Mouse (Mus musculus): ENCODE results near the gene Cd101. TPM values are rescaled to one million over a fixed set of nuclear protein-coding genes. Genes with fewer than 3 reads are reported as not detected.

The Cd101 gene
- polyA plus RNA-seq, 1 experiment from 2014 or later: 0.06 TPM

DNA sequence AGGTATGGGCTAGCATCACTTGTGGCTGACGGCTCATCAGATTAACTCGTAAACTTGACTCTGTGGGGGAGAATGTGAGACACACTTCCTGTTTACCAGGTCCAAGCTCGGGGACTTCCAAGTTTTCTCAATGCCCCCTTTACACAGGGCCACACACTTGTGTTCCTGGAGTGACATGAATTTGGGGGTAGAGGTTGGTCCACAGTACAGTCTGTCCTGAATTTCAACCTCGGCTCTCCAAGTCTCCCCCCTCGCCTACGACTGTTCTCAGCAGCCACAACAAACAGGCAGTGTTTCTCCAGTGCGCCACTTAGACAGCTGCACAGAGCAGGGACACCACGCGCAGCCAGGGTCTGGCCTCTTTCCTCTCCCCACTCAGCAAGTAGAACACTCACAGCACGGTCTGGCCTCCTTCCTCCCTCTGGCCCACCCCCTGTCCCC is 17.2 kb downstream of the Cd101 start:
- ATAC-seq (ENCODE audit: low FRiP score, low TSS enrichment): peak; percentile 49; the same call in 1 of the 2 replicates
- Histone ChIP-seq H3K27ac (ENCODE audit: low read length) (no peak overlapping the region), H3K9ac (replicated peaks; ENCODE audit: low read length) (no peak overlapping the region), H3K36me3 (ENCODE audit: insufficient read depth, low read length) (no peaks in the 10 kb centered on the region), H3K9me3 (ENCODE audit: low read length) (no peaks in the 10 kb centered on the region), H3K4me2 (replicated peaks; ENCODE audit: low read depth, low read length) (no peak overlapping the region), H3K4me3 (ENCODE audit: low read length) (no peak overlapping the region), H3K4me1 (ENCODE audit: insufficient read depth, low read length) (peaks cover 14% of the 10 kb centered on the region), H3K27me3 (ENCODE audit: insufficient read depth, low read length) (no peaks in the 10 kb centered on the region)
- WGBS: 45% methylated on average over 10 of the region's 10 CpGs

DNA sequence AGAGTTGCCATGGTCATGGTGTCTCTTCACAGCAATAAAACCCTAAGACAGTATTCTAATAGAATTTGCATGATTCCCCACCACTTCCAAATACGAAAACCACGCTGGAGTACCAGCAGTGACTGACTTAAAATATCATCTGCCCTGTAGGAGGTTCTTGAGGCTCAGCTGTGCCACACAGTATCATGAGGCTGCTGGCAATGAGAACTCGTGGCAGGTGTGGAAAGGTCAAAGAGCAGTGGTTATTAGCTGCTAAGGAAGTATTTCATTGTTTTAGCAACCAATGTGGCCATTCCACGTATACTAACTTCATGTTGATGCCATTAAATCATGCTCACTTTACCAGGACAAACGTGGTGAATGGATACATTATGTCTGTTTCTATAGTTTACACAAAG is 18.2 kb downstream of the Cd101 start:
- Histone ChIP-seq H3K27me3 (ENCODE audit: insufficient read depth, low read length) (no peaks in the 10 kb centered on the region), H3K36me3 (ENCODE audit: insufficient read depth, low read length) (no peaks in the 10 kb centered on the region), H3K4me3 (ENCODE audit: low read length) (no peak overlapping the region), H3K9me3 (ENCODE audit: low read length) (no peaks in the 10 kb centered on the region), H3K4me1 (ENCODE audit: insufficient read depth, low read length) (peaks cover 14% of the 10 kb centered on the region), H3K4me2 (replicated peaks; ENCODE audit: low read depth, low read length) (no peak overlapping the region), H3K27ac (ENCODE audit: low read length) (no peak overlapping the region), H3K9ac (replicated peaks; ENCODE audit: low read length) (no peak overlapping the region)
- WGBS: 54% methylated on average over 5 of the region's 5 CpGs
- no peak for ATAC-seq (ENCODE audit: low FRiP score, low TSS enrichment)

DNA sequence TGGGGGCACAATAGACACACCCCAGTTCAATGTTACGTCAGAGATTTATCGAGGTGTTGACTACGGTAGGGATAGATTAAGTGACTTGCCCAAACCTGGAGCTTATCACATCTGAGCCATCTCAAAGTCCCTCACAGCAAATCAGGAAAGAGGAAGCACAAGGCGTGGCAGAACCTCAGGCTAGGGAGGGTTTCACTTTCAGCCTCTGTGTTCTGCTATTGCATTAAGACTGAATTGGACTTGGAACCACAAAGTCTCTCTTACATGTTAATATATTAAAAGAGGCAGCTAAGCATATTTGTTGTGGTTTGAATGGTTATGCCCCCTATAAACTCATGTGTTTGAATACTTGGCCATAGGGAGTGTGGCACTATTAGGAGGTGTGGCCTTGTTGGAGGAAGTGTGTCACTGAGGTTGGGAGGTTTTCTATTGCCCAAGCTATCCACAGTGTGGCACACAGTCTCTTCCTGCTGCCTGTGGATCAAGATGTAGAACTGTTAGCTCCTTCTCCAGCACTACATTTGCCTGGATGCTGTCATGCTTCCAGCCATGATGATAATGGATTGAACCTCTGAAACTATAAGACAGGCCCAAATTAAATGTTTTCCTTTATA is 18.7 kb downstream of the Cd101 start:
- no peaks in the 10 kb centered on the region for H3K27me3 ChIP-seq (ENCODE audit: insufficient read depth, low read length)
- no peaks in the 10 kb centered on the region for H3K36me3 ChIP-seq (ENCODE audit: insufficient read depth, low read length)
- H3K4me2 ChIP-seq (replicated peaks; ENCODE audit: low read depth, low read length): no peak overlapping the region
- no peaks in the 10 kb centered on the region for H3K9me3 ChIP-seq (ENCODE audit: low read length)
- no peak overlapping the region for H3K9ac ChIP-seq (replicated peaks; ENCODE audit: low read length)
- no peak overlapping the region for H3K27ac ChIP-seq (ENCODE audit: low read length)
- H3K4me1 ChIP-seq (ENCODE audit: insufficient read depth, low read length): peaks cover 10% of the 10 kb centered on the region
- ATAC-seq (ENCODE audit: low FRiP score, low TSS enrichment): no peak
- no peak overlapping the region for H3K4me3 ChIP-seq (ENCODE audit: low read length)
- WGBS: 89% methylated on average over 4 of the region's 4 CpGs

DNA sequence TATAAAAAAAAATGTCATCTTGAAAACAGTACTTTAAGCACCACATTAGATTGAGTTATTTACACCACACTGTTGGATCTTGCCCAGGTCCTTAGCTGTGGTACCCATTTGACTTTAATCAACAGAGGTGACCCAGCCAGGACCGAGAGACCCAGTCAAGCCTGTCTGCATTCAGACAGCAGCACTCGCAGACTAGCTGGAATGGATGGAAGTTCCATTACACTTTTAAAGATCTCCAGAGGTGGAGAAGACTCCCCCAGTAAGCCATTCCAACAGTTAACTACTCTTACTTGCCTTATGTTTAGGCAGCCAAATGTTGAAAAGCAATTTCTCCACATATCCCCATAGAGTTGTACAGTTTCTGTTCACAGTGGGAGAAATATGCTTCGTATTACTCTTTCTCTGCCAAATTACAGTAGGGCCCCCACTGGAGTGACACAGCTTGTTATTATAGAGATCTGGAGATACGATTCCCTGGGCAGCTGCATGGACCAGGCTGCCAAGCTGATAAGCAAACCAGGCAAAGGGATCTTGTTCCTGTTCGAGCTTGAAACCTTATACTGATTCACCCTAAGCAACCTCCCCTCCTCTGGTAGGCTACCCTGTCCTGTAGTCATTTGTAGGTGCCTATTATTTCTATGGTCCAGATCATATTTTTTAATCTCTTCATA is 22.1 kb downstream of the Cd101 start:
- H3K9ac ChIP-seq (replicated peaks; ENCODE audit: low read length): no peak overlapping the region
- WGBS: 52% methylated on average over 5 of the region's 5 CpGs
- H3K27me3 ChIP-seq (ENCODE audit: insufficient read depth, low read length): no peaks in the 10 kb centered on the region
- H3K9me3 ChIP-seq (ENCODE audit: low read length): no peaks in the 10 kb centered on the region
- H3K36me3 ChIP-seq (ENCODE audit: insufficient read depth, low read length): no peaks in the 10 kb centered on the region
- H3K4me3 ChIP-seq (ENCODE audit: low read length): no peak overlapping the region
- H3K4me2 ChIP-seq (replicated peaks; ENCODE audit: low read depth, low read length): no peak overlapping the region
- ATAC-seq (ENCODE audit: low FRiP score, low TSS enrichment): no peak
- 0 out of 2 replicates have a peak, but pooled peaks cover under 1% of the 10 kb centered on the region for H3K4me1 ChIP-seq (ENCODE audit: insufficient read depth, low read length)
- no peak overlapping the region for H3K27ac ChIP-seq (ENCODE audit: low read length)

DNA sequence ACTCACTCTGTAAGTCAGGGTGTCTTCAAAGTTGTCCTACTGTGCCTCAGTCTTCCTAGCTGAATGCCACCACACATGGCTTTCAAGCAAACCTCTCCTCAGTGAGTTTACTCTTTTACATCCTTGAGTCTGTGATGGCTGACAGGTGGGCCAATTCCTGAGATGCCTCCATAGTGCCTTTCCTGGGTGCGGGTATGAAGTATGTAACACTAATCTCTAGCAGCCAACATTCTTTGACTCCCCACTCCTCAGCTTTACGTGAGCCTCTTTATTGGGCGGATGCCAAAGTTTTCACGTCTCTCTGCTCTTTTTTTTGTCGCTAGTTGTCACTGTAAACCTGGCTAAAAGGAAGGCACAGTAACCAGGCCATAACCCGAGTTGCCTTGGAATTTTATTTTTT is 24.0 kb downstream of the Cd101 start:
- Histone ChIP-seq H3K36me3 (ENCODE audit: insufficient read depth, low read length) (no peaks in the 10 kb centered on the region), H3K9me3 (ENCODE audit: low read length) (no peaks in the 10 kb centered on the region), H3K4me3 (ENCODE audit: low read length) (no peak overlapping the region), H3K27ac (ENCODE audit: low read length) (no peak overlapping the region), H3K4me2 (replicated peaks; ENCODE audit: low read depth, low read length) (no peak overlapping the region), H3K27me3 (ENCODE audit: insufficient read depth, low read length) (no peaks in the 10 kb centered on the region), H3K4me1 (ENCODE audit: insufficient read depth, low read length) (no peaks in the 10 kb centered on the region), H3K9ac (replicated peaks; ENCODE audit: low read length) (no peak overlapping the region)
- ATAC-seq (ENCODE audit: low FRiP score, low TSS enrichment): no peak
- WGBS: 64% methylated on average over 6 of the region's 6 CpGs

DNA sequence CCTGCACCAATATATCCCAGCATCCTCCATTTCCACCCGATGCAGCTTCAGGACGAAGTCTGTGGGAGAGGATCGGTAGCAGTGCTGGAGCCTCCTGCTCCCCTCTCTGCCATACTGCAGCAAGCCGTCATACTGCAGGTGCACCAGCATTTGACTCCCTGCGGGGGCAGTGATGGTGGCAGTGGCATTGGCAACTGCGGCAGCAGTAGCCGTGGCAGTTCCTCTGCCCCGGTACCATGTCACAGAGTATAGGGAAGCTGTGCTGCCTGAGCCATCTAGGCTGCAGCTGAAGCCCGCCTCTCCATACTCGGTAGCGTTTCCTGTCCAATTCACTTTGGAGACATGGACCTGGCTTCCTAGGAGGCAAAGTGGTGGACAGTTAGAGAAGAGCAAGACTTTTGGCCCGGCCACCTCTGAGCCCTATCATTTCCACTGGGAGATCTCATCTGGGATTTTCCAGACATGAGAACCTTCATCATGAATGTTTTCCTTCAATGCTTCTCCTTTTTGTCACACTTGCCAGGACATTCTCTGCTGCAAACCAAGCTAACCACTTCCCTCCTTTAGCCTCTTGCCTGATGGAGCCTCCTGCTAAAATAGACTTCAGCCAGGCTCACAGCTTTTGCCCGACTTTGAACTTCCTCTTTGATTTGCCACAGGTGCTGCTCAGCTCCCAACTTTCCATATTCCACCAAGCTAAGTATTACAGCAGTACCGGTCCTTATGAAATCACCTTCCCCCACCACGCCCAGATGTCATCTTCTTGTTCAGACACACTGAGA is 25.6 kb downstream of the Cd101 start:
- Histone ChIP-seq H3K4me3 (ENCODE audit: low read length) (no peak overlapping the region), H3K36me3 (ENCODE audit: insufficient read depth, low read length) (no peaks in the 10 kb centered on the region), H3K9me3 (ENCODE audit: low read length) (no peaks in the 10 kb centered on the region), H3K4me1 (ENCODE audit: insufficient read depth, low read length) (0 out of 2 replicates have a peak, but pooled peaks cover 2% of the 10 kb centered on the region), H3K27me3 (ENCODE audit: insufficient read depth, low read length) (no peaks in the 10 kb centered on the region), H3K27ac (ENCODE audit: low read length) (no peak overlapping the region), H3K9ac (replicated peaks; ENCODE audit: low read length) (no peak overlapping the region), H3K4me2 (replicated peaks; ENCODE audit: low read depth, low read length) (no peak overlapping the region)
- WGBS: 89% methylated on average over 15 of the region's 15 CpGs
- no peak for ATAC-seq (ENCODE audit: low FRiP score, low TSS enrichment)

DNA sequence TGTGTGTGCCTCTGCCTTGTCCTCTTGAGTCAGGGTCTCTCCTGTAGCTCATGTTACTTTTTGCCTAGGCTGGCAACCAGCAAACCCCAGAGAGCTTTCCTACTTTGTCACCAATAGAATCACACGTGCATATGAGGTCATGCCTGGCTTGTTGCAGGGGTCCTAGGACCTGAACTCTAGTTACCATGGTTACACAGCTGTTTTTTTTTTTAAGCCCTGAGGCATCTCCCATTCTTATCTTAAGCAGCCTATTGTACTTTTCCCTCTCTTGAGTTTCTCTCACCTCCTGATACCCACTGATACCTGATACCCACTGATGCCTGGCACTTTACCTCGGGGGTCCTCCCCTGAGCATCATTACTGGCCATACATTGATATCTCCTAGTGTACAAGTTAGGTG is 29.6 kb downstream of the Cd101 start:
- H3K27ac ChIP-seq (ENCODE audit: low read length): no peak overlapping the region
- H3K9ac ChIP-seq (replicated peaks; ENCODE audit: low read length): no peak overlapping the region
- WGBS: 18% methylated on average over 2 of the region's 2 CpGs
- no peaks in the 10 kb centered on the region for H3K27me3 ChIP-seq (ENCODE audit: insufficient read depth, low read length)
- ATAC-seq (ENCODE audit: low FRiP score, low TSS enrichment): no peak
- no peaks in the 10 kb centered on the region for H3K36me3 ChIP-seq (ENCODE audit: insufficient read depth, low read length)
- H3K4me3 ChIP-seq (ENCODE audit: low read length): no peak overlapping the region
- H3K4me1 ChIP-seq (ENCODE audit: insufficient read depth, low read length): 0 out of 2 replicates have a peak, but pooled peaks cover 8% of the 10 kb centered on the region
- H3K4me2 ChIP-seq (replicated peaks; ENCODE audit: low read depth, low read length): no peak overlapping the region
- H3K9me3 ChIP-seq (ENCODE audit: low read length): no peaks in the 10 kb centered on the region

DNA sequence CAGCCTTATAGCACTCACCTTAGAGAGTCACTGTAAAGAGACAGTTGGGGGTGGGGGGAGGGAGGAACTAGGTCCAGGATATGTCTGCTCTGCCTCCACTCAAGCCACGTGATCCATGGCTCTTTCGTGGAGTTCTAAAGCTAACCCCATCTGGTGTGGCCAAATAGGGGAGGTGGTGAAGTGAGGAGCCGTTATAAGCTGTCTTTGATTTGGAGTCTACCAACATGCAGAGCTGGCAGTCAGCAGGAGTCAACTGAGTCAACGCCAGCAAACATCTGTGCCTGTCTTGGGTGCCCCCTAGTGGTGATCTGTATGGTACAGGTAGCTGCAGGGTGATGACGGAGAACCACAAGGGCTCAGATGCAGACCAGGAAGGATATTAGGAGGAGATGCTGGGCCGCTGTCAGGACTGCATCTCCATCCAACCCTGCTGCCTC is 30.4 kb downstream of the Cd101 start:
- H3K4me3 ChIP-seq (ENCODE audit: low read length): no peak overlapping the region
- H3K4me1 ChIP-seq (ENCODE audit: insufficient read depth, low read length): 0 out of 2 replicates have a peak, but pooled peaks cover 10% of the 10 kb centered on the region
- no peak overlapping the region for H3K27ac ChIP-seq (ENCODE audit: low read length)
- H3K36me3 ChIP-seq (ENCODE audit: insufficient read depth, low read length): no peaks in the 10 kb centered on the region
- 0 out of 2 replicates have a peak, but pooled peaks have one; percentile 49 for ATAC-seq (ENCODE audit: low FRiP score, low TSS enrichment)
- H3K4me2 ChIP-seq (replicated peaks; ENCODE audit: low read depth, low read length): no peak overlapping the region
- 23% methylated on average over 6 of the region's 6 CpGs for WGBS
- no peaks in the 10 kb centered on the region for H3K9me3 ChIP-seq (ENCODE audit: low read length)
- no peak overlapping the region for H3K9ac ChIP-seq (replicated peaks; ENCODE audit: low read length)
- no peaks in the 10 kb centered on the region for H3K27me3 ChIP-seq (ENCODE audit: insufficient read depth, low read length)

DNA sequence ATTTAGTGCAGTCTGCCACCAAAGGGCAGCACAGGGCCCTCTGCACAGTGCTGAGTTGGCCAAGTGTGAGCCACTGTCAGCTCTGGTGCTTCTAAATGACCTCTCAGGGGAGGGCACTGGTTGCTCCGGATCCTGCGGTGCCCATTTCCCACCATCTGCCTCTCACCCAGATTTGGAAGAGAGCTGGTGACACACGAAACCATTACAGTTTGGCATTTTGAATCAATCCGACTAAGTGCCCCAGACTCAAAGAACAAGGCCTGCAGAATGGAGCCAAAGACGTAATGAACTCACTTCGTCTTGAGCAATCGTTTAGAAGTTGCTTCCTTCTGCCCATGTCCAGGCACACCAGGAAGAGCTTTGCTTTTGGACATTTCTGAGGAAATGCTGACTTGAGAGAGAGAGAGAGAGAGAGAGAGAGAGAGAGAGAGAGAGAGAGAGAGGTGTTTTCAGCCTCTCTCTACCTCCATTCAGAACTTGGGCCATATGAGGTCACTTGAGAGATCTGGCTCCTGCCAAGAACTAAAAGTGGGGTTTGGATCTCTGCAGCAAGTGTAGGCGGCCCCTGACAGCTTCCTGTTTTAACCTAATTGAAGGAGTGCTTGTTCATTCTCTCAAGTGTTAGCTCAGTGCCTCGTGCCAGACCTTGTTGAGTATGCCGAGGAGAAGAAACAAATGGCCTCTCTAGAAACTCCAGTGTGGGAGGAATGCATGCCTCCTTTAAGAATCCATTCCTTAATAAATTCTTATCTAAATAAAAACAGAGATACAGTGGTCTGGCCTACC is 31.4 kb downstream of the Cd101 start:
- 69% methylated on average over 10 of the region's 10 CpGs for WGBS
- no peak overlapping the region for H3K9ac ChIP-seq (replicated peaks; ENCODE audit: low read length)
- H3K27ac ChIP-seq (ENCODE audit: low read length): no peak overlapping the region
- H3K4me3 ChIP-seq (ENCODE audit: low read length): no peak overlapping the region
- ATAC-seq (ENCODE audit: low FRiP score, low TSS enrichment): no peak
- no peaks in the 10 kb centered on the region for H3K9me3 ChIP-seq (ENCODE audit: low read length)
- no peak overlapping the region for H3K4me2 ChIP-seq (replicated peaks; ENCODE audit: low read depth, low read length)
- H3K4me1 ChIP-seq (ENCODE audit: insufficient read depth, low read length): 0 out of 2 replicates have a peak, but pooled peaks cover 15% of the 10 kb centered on the region
- no peaks in the 10 kb centered on the region for H3K27me3 ChIP-seq (ENCODE audit: insufficient read depth, low read length)
- no peaks in the 10 kb centered on the region for H3K36me3 ChIP-seq (ENCODE audit: insufficient read depth, low read length)
